Mouse (Mus musculus) liver, adult 2 months (tissue): ENCODE measurements at regions not wholly inside any gene's neighbourhood (a gene's known extent, or its start where the extent isn't known, plus 50 kb on each side); places are given as distances from the start of the nearest gene placed in this dataset.

ENCODE experiments used
- CTCF ChIP-seq: fragments of 200-500 bp; IDR thresholded peaks from 2 replicates; pipeline ENCODE4 v1.5.1; 2011; ENCODE audit warnings: low read depth, low read length, control low read depth
- POLR2A ChIP-seq: fragments of 200-500 bp; IDR thresholded peaks from 2 replicates; pipeline ENCODE4 v1.6.1; 2011; ENCODE audit warnings: low read length, control low read depth; ENCODE audit not compliant: insufficient read depth; ENCODE audit errors: extremely low read depth

- TF ChIP-seq CTCF (no peak), POLR2A (no peak)
Observed at GRCm38 (mm10) chr10:125790924-125791323, 175.0 kb upstream of the Lrig3 start.
